Mouse (Mus musculus): ENCODE measurements around the gene Cxcl17.
"Not testable (repeated sequence)": the region's sequence is repeated elsewhere in the genome, so short reads cannot be mapped to it uniquely, and the experiment has no call there.

The Cxcl17 gene

GRCm38 (mm10) chr7:25412833-25413441 lies at the start of gene Cxcl17:
Gene Cxcl17, minus strand, starts transcription at chr7:25412886.
- no peak for DNase-seq

GRCm38 (mm10) chr7:25462033-25462337 lies 49.3 kb upstream of the Cxcl17 start:
- DNase-seq, result not testable (repeated sequence)

GRCm38 (mm10) chr7:25461336-25462032 lies 48.8 kb upstream of the Cxcl17 start:
- DNase-seq, result peak; percentile 19

GRCm38 (mm10) chr7:25452103-25452502 lies 39.4 kb upstream of the Cxcl17 start:
- peak; percentile 36 for DNase-seq

DNA sequence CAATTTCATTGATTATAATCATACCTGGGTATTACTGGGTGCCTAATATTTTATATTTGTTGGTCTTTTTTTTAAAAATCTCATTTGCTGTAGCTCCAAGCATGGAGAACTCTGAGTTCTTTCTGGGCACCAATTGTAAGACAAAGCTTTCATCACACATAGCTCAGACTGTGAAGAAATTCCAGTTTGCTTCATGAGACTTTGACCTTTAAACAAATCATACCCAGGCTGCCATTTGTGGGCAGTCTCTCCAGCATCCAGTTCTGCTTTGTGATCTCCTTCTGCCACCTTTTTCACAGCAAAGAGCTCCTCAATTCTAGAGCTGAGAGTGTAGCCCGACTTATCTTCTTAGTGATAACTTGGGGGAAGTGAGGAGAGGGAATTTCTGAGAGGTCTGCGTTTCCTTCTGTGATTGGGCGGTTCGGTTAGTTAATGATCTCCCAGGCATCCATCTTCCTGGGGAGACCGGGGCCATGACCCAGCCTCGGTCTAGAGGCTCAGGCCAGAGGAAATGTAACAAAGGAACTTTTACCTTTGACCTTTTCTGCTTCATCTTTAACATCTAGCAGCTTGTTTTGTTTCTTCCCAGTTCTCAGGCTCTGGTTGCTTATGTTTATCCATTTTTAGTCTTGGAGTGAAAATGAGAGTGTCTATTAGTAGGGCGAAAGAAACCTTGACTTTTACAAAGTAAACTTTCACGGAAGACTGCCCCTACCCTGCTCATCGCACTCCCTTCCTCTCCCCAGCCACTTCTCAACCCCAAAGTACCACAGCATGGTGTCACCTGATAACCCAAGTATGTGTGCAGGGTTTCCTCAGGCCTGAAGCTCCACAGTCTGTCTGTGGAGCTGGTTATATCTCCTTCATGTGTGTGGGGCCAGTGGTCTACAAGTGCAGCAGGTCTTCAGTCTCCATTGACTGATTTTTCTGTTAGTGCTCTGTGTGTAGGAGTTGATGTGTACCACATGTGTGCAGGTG lies 37.5 kb upstream of the Cxcl17 start:
- DNase-seq, result peak; percentile 38

GRCm38 (mm10) chr7:25440816-25441153 lies 28.1 kb upstream of the Cxcl17 start:
- DNase-seq, result no peak

- DNase-seq, result peak; percentile 42
Measured at GRCm38 (mm10) chr7:25439978-25440815, 27.5 kb upstream of the Cxcl17 start.

- no peak for DNase-seq
Measured at GRCm38 (mm10) chr7:25439124-25439822, 26.6 kb upstream of the Cxcl17 start.

DNA sequence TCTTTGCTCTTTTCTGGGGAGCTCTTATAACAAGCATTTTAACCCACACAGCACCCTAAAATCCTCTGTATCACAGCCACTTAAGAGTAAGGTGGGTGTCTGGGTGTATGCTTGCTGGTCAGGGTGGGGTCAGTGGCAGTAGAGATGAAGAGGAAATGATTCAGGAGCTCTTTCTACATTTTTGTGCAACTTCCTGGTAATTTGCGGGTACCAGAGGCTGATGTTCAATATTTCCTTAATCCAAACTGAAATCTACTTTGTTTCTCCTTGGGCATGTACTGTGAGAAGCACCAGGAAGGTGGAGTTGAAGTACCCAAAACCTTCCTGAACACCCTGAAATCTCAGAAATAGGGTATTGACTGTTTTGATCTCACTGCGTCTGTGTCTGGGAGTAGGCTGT lies 24.0 kb upstream of the Cxcl17 start:
- no peak for DNase-seq

DNA sequence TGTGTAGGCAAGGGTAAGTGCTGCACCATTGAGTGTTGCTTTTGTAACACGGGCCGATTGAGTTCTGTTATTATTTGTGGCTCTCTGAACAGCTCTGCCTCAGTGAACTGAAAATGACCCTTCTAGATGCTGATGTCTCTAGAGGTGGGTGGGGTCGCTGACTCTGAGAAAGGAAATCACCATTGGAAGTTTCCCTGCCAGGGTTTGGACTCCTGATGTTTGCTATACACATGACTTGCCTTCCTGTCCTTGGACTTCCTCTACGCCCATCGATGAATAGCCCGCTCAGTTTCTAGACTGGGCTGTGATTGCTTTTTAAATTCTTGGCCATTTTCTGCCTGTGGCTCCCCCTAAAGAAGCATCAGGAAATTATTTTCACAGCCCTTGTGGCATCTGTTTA lies 23.5 kb upstream of the Cxcl17 start:
- DNase-seq, result peak; percentile 33

- DNase-seq, result no peak
Measured at GRCm38 (mm10) chr7:25435546-25435851, 22.8 kb upstream of the Cxcl17 start.

DNA sequence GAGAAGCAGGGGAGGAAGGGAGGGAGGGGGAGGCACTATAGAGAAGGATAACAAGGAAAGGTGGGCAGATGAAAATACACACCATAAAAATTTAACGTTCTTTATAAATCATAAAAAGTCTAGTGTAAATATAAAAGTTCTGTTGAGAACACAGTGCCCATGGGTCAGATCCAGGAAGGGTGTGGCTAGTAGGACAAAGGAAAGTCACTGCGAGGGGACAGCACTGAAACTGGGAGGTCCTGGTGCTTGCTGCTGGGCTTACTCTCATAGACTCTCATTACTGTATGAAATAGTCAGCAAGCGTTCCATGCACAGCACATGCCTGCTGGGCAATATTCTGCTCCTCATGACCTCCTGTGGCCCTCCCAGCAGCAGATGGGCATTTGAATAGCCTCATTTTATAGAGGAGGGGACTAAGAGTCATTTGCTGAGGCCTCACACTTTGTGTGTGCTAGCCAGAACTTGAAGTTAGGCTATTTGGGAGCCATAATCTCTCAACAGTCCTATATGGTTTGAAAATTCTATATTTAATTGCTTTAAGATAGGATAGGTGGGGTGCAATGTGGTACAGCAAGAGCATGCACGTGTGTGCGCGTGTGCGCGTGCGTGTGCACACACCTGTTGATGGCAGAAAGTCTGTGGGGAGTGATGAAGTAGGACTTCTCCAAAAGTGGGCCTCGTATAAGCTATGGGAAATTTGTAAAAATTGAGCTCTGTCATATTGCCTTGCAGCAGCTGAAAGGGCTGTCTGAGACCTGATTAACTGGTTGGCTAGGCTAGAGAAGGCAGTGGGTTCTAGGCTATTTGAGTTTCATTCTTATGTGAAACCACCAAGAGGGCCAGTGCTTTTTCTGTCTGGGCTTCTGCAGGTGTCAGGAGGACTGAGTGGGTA lies 22.2 kb upstream of the Cxcl17 start:
- DNase-seq, result no peak

DNA sequence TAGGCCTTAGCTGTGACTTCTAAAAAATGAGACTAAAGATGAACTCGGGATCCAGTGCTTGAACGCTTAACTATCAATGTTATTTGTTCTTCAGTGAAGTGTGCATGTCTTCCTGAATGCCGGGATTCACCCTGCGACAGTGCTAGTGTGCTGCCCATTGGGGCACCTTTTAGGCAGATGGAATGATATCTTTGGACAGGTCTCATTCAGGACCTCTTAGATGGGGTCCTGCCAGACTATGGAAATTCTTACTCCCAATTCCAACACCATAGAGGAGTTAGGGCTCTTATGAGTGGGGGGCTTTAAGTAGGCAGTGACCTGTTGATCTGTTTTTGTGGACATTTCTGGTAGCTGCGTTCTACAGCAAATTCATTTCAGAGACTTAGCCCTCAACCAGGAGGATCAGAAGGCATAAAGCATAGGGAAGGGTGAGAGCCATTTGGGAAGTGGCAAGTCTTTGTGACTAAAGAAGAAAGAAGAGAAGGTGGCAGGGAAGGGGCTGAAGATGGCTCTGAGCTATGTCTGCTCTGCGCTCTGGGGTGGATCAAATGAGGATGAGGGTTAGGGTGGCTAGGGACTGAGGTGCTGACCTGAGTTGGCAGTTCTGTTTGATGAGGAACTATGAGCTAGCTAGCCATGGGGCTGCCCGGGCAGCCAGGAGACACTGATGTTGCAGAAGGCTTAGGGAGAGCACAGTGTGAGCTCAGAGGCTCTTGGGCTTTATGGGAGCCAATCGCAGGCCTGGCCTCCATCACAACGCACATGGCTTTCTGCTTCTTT lies 21.3 kb upstream of the Cxcl17 start:
- no peak for DNase-seq

GRCm38 (mm10) chr7:25433007-25433541 lies 20.4 kb upstream of the Cxcl17 start:
- peak; percentile 18 for DNase-seq

- no peak for DNase-seq
Measured at GRCm38 (mm10) chr7:25432381-25432780, 19.7 kb upstream of the Cxcl17 start.

DNA sequence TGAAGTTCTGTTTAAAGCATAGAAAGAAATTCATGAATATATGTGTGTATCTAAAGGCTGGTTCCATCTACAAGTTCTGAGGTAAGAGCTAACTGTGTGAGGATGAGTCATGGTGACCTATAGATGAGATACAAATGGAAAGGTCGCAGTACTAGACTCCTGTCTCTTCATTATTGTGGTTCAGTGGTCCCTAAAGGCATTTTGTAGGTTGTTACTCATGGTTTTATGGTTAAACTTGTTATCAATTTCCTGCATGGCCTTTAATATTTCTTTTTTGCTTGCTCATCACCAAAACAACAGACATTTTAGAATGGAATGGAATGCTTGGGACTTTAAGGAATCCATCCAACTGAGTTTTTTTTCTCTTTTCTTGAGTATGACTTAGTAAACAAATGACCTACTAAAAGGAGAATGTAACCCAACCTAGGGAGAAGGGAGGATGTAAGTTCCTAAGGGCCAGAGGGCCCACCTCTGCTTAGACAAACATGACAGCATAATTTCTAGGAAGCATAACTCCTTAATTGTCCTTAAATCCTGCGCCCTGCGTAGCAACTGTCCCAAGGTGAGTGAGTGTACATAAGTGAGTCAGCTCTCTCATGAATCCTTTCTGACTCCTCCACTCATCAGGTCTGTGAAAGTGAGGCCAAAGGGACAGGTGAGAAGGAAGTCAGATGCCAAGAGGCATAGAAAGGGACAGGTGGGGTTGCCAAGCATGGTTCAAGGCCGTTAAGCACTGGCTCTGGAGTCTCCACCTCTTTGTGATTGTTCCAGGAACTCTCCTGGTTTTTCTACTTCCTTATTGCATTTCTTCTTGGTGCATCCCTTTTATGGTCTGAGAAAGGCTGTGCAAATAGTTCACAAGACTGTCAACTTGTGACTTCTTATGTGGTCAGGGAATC lies 17.4 kb upstream of the Cxcl17 start:
- DNase-seq, result no peak

DNA sequence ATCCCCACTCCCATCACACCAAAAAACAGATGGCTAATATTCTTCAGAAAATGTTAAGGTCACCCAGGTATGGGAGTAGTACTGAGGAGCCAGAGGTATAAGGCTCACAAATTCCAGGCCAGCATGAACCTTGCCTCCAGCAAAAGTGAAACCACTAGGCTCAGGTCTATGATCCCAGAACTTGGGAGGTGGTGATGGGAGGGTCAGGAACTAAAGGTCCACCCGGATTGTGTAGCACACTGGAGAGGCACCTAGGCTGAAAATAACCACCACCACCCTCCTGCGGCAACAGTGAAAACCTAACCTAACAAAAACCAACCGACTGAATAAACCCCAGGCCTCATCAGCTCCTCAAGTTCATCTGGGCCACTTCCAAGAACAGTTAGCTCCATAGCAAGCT lies 15.6 kb upstream of the Cxcl17 start:
- DNase-seq, result no peak

DNA sequence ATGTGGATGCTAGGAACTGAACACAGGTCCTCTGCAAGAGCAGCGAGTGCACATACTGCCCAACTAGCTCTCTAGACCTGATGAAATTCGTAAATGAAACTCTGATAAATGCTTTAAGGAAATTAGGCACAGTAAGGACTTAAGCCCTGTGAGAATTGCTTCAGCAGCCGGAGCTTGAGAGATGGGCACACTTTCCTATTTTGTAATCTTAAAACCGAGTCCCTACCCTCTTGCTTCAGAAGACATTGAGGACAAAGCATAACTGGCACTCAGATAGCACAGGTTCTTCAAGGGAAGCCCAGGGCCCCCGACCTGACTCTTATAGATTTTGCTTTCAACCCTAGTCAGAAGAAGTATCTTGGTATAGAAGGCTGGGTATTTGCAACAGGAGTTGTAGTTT lies 14.5 kb upstream of the Cxcl17 start:
- no peak for DNase-seq

DNA sequence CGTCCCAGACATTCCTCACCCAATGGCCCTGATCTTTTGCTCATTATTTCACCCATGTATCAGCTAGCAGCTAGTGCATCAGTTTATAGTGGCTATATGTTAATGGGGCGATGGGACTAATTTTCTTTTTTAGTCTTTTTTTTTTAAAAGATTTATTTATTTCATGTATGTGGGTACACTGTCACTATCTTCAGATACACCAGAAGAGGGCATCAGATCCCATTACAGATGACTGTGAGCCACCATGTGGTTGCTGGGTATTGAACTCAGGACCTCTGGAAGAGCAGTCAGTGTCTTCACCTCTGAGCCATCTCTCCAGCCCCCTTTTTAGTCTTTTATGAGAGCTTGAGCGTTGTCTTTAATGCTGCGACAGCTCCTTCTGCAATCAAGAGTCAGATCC lies 13.7 kb upstream of the Cxcl17 start:
- DNase-seq, result not testable (repeated sequence)

Measured in kidney, postnatal 10 days (tissue).